Mouse (Mus musculus) cerebellum, adult 2 months (tissue): ENCODE measurements around the gene Cxcl9.

ENCODE experiments used
- CTCF ChIP-seq: fragments of 200-500 bp; IDR thresholded peaks from 2 replicates; pipeline ENCODE4 v1.5.1; 2011; ENCODE audit warnings: low read depth, mild to moderate bottlenecking, control low read depth, low read length, moderate library complexity, borderline replicate concordance; ENCODE audit not compliant: insufficient read depth
- POLR2A ChIP-seq: fragments of 200-500 bp; IDR thresholded peaks from 2 replicates; pipeline ENCODE4 v1.6.1; 2011; ENCODE audit warnings: low read length, control low read depth, borderline replicate concordance; ENCODE audit not compliant: insufficient read depth

DNA sequence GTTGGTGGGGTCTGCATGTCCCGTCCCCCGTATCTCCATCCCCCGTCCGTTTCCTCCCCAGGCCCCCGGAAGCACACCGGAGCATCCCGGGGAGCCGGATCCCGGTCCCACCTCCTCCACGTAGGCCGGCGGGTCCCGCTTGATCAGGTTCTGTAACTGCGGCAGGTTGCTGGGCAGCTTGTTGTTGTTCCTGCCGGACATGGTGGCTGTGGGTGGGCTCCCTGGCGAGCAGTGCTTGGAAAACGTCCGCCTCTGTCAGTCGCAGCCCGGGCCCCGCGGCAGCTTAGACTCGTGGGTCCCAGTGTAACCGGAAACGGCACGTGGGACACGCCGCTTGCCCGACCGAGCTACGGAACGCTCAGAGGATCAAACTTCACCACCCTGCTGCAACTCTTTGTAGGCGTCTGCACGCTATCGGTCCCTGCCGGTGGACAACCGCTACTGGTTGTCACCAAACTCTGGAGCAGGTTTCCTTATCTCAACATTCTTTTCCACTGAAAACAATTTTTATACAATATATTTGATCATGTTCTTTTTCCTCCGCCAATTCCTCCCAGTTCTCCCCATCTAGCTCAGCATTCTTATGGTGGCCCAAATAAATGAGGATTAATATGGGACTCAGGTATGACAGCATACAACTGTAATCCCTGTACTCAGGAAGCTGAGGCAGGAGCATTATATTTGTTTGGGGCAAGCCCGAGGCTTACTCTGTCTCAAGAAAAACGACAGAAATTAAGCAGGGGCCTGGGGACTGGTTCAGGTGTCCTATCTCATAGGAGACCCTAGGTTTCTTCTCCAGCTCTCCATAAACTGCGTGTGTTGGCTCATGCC, 18.0 kb downstream of the Cxcl9 start, which contains the start of gene Sdad1:
- TF ChIP-seq CTCF (peak; percentile 64), POLR2A (peak; percentile 38; the same call in 1 of the 2 replicates)
